Comparison of ENCODE assay signal across 11 mouse cellular contexts in genomic region chr3:69897917-69898594, GRCm38 (mm10). TPM values are rescaled to one million over a fixed set of nuclear protein-coding genes. Genes with fewer than 3 reads are reported as not detected.
DNase-seq lines count a peak whose midpoint lies in the region; ATAC-seq and TF ChIP-seq lines count a peak whose summit lies in the region.
"Had no signal": no experiment of that assay in that cellular context is flagged by ENCODE, and none has a peak within 500 bp of the region (broad histone marks: within the 10 kb centered on the region; RNA-seq: fewer than 3 reads in every experiment).

No protein-coding gene starts in this region.

- no peaks in the 10 kb centered on the region for H3K27me3 ChIP-seq in kidney, postnatal 0 days (ENCODE audit: insufficient read depth, low read length)
- H3K27me3 ChIP-seq: limb, embryonic 15.5 days had no signal

- H3K4me3 ChIP-seq in left cerebral cortex, adult 2 months = no peak overlapping the region
- H3K4me3 ChIP-seq in kidney, postnatal 0 days (replicated peaks; ENCODE audit: low read depth, low read length) = no peak overlapping the region
- H3K4me3 ChIP-seq: erythroblast, embryonic 14.5 days; limb, embryonic 15.5 days had no signal

- intact Hi-C loops in left cerebral cortex, adult 2 months (cut with DNase I) = loop anchor here (1.0 kb wide), 1 partner anchor 142 kb away; no protein-coding TSS in a partner anchor
- intact Hi-C loops in left cerebral cortex, postnatal 36 days (cut with DNase I) = loop anchor here (2.0 kb wide), 1 partner anchor 141 kb away; no protein-coding TSS in a partner anchor

- 76% methylated on average over 7 of the region's 8 CpGs for WGBS in kidney, postnatal 0 days

- H3K4me1 ChIP-seq in kidney, postnatal 0 days (replicated peaks; ENCODE audit: insufficient read depth, low read length) = no peaks in the 10 kb centered on the region

- ATAC-seq in kidney, postnatal 0 days (replicated peaks; ENCODE audit: low FRiP score, low read depth) = 0 out of 2 replicates have a peak, but pooled peaks have one; percentile 33
- ATAC-seq in activated CD4-positive, CD25-positive, alpha-beta regulatory T cell, adult 4 months = no peak

- H3K27ac ChIP-seq in left cerebral cortex, adult 2 months = no peak overlapping the region
- H3K27ac ChIP-seq in kidney, postnatal 0 days = no peak overlapping the region
- H3K27ac ChIP-seq: limb, embryonic 15.5 days had no signal

- H3K9me3 ChIP-seq in kidney, postnatal 0 days (replicated peaks; ENCODE audit: low read length) = no peaks in the 10 kb centered on the region
- H3K9me3 ChIP-seq: limb, embryonic 15.5 days had no signal

- DNase-seq in adrenal gland, postnatal 10 days = peak; percentile 50
- DNase-seq in adrenal gland, adult 18-20 months (ENCODE audit: low spot score in 2 of 2) = no peak
- peak in 1 of 2 experiments; percentile 29 for DNase-seq in left cerebral cortex, adult 2 months (ENCODE audit: extremely low spot score in 1 of 2, low spot score in 2 of 2)
- no peak for DNase-seq in left cerebral cortex, postnatal 36 days (ENCODE audit: low spot score in 2 of 2)
- peak; percentile 19 for DNase-seq in adrenal gland, postnatal 25 days
- peak; percentile 74 for DNase-seq in kidney, postnatal 0 days (ENCODE audit: low spot score)
- DNase-seq in spleen, postnatal 14 days (ENCODE audit: low spot score in 2 of 2) = no peak

- H3K36me3 ChIP-seq in kidney, postnatal 0 days (ENCODE audit: insufficient read depth, low read length) = no peaks in the 10 kb centered on the region
- H3K36me3 ChIP-seq: limb, embryonic 15.5 days had no signal

- no peak overlapping the region for H3K9ac ChIP-seq in kidney, postnatal 0 days (ENCODE audit: low read depth, low read length)
- H3K9ac ChIP-seq: limb, embryonic 15.5 days had no signal

- TF ChIP-seq CTCF in left cerebral cortex, adult 2 months (IDR thresholded peaks at IDR 0.05) = peak; percentile 71
- TF ChIP-seq CTCF in kidney, postnatal 0 days (IDR thresholded peaks at IDR 0.05; ENCODE audit: low read depth) = peak; percentile 67

- H3K4me2 ChIP-seq in kidney, postnatal 0 days (ENCODE audit: low read length) = no peak overlapping the region
- H3K4me2 ChIP-seq: limb, embryonic 15.5 days had no signal

RNA-seq across cellular contexts. Expression of gene Sptssb, which starts 38.3 kb away (rescaled TPM):
- not detected for total RNA-seq in adrenal gland, postnatal 10 days (2021)
- not detected for total RNA-seq in adrenal gland, adult 18-20 months (2021)
- 1 to 10 TPM; 5.3 to 5.8 TPM for total RNA-seq in left cerebral cortex, adult 2 months (2021)
- total RNA-seq in left cerebral cortex, postnatal 36 days (2021) = 1 to 10 TPM; 4.1 to 4.5 TPM
- not detected in 2 replicates for total RNA-seq in adrenal gland, postnatal 25 days (2021)
- polyA plus RNA-seq in kidney, postnatal 0 days (2015; fragmentation: Nextera tagmentation; extraction: Ambion mirVana) = 14.5 and 23.0 TPM in 2 replicates
- polyA plus RNA-seq in activated CD4-positive, CD25-positive, alpha-beta regulatory T cell, adult 4 months (2017; shearing (Covaris generic)) = not detected
- polyA plus RNA-seq: C2C12; erythroblast, embryonic 14.5 days had no signal

Comparison
In these comparisons a context has a peak if more than half of its experiments do, and no peak if none do; other contexts are left out.
1. DNase-seq: peak in adrenal gland, postnatal 10 days (single experiment), adrenal gland, postnatal 25 days (single experiment) and kidney, postnatal 0 days (single experiment); none in adrenal gland, adult 18-20 months (0 of 2), left cerebral cortex, postnatal 36 days (0 of 2) and spleen, postnatal 14 days (0 of 2).